Mouse (Mus musculus) myocyte (in vitro differentiated cells): ENCODE data around the gene Timm9.

ENCODE experiments used
- E2F4 ChIP-seq: IDR thresholded peaks from one replicate; pipeline ENCODE4 v1.6.1; 2011; ENCODE audit warnings: mild to moderate bottlenecking, control low read depth, moderate library complexity; ENCODE audit not compliant: insufficient read depth
- MYOD1 ChIP-seq, 3 experiments: IDR thresholded peaks; one replicate each; pipeline ENCODE4 v1.6.1; 2011; ENCODE audit warnings: control low read depth in 2 of 3, low read depth in 2 of 3, mild to moderate bottlenecking in 2 of 3, moderate library complexity in 1 of 3; ENCODE audit not compliant: insufficient read length in 2 of 3, control insufficient read depth in 1 of 3
- POLR2A ChIP-seq: IDR thresholded peaks from one replicate; pipeline ENCODE4 v1.6.1; 2011; ENCODE audit warnings: low read depth, mild to moderate bottlenecking, control low read depth, moderate library complexity; ENCODE audit not compliant: insufficient read length
- POLR2AphosphoS2 ChIP-seq: IDR thresholded peaks from one replicate; pipeline ENCODE4 v1.6.1; 2011; ENCODE audit warnings: low read depth, control low read depth; ENCODE audit not compliant: insufficient read length
- REST ChIP-seq: IDR thresholded peaks from one replicate; pipeline ENCODE4 v1.6.1; 2011; ENCODE audit warnings: mild to moderate bottlenecking, control low read depth, moderate library complexity; ENCODE audit not compliant: insufficient read depth, insufficient read length
- TCF12 ChIP-seq: IDR thresholded peaks from one replicate; pipeline ENCODE4 v1.6.1; 2011; ENCODE audit warnings: mild to moderate bottlenecking, control low read depth; ENCODE audit not compliant: poor library complexity, insufficient read depth, severe bottlenecking
- TCF3 ChIP-seq: IDR thresholded peaks from one replicate; pipeline ENCODE4 v1.6.1; 2011; ENCODE audit warnings: low read depth, control low read depth; ENCODE audit not compliant: insufficient read length

DNA sequence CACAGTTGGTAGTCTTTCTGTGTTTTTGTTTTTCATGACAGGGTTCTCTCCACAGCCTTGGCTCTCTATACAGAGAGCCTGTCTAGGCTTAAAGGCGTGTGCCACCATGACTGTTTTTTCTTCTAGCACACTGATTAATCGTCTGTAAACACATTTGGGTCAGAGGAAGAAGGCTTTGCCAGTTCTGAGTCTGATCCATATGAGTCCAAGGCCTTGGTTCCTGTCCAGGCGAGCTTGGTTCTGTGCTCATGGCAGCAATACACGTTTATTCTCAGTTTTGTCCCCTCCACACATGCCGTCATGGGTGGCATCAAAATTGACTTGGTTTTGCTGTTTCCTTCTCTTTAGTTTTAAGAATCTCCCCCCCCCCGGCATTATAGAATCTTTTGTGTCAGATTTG is 13.0 kb upstream of the Timm9 start:
- TF ChIP-seq POLR2A (no peak), REST (no peak), POLR2AphosphoS2 (no peak), MYOD1 (IDR thresholded peaks at IDR 0.05; ENCODE audit: control insufficient read depth in 1 of 3, insufficient read length in 2 of 3, low read depth in 2 of 3) (no peak), E2F4 (no peak), TCF3 (no peak), TCF12 (no peak)
